Mouse (Mus musculus) forebrain, embryonic 13.5 days (tissue): ENCODE data around the gene Rab34. TPM values are rescaled to one million over a fixed set of nuclear protein-coding genes. Genes with fewer than 3 reads are reported as not detected.

Experiments
- ATAC-seq: fragments of 200-750 bp; cut with Nextera tagmentation; 2 replicates; pipeline ENCODE4 v1.8.0; 2017
- H3K27ac ChIP-seq: fragments of 300-500 bp; sonication (generic); 2 replicates; pipeline ENCODE4 v1.5.1; 2015; ENCODE audit warnings: inconsistent platforms, mild to moderate bottlenecking, moderate library complexity
- H3K27me3 ChIP-seq: fragments of 300-500 bp; sonication (generic); 2 replicates; pipeline ENCODE4 v1.6.1; 2015; ENCODE audit warnings: mild to moderate bottlenecking, inconsistent platforms
- H3K36me3 ChIP-seq: fragments of 300-500 bp; sonication (generic); 2 replicates; pipeline ENCODE4 v1.6.1; 2015; ENCODE audit warnings: mild to moderate bottlenecking, inconsistent platforms; ENCODE audit not compliant: poor library complexity, severe bottlenecking
- H3K4me1 ChIP-seq: fragments of 300-500 bp; sonication (generic); 2 replicates; pipeline ENCODE4 v1.6.1; 2015; ENCODE audit warnings: inconsistent platforms
- H3K4me2 ChIP-seq: fragments of 300-500 bp; sonication (generic); 2 replicates; pipeline ENCODE4 v1.6.1; 2015; ENCODE audit warnings: inconsistent platforms, mild to moderate bottlenecking, moderate library complexity
- H3K4me3 ChIP-seq: fragments of 300-500 bp; sonication (generic); 2 replicates; pipeline ENCODE4 v1.5.1; 2015; ENCODE audit warnings: mild to moderate bottlenecking, inconsistent platforms
- H3K9ac ChIP-seq: fragments of 300-500 bp; sonication (generic); 2 replicates; pipeline ENCODE4 v1.6.1; 2015; ENCODE audit warnings: mild to moderate bottlenecking, inconsistent platforms
- H3K9me3 ChIP-seq: fragments of 300-500 bp; sonication (generic); replicated peaks from 2 replicates; pipeline ENCODE4 v1.6.1; 2016; ENCODE audit warnings: inconsistent platforms
- WGBS: fragments of 180-500 bp; shearing (Covaris S2); methylation state at CpG from one replicate; pipeline ENCODE4 v1.1.7; 2015; 5-methylcytosine and 5-hydroxymethylcytosine counted together
- microRNA-seq: library from miRNA; unstranded; fragments of <30 nt; microRNA quantifications from one replicate; pipeline ENCODE4, GENCODE M21; 2016
- polyA plus RNA-seq: library from polyadenylated mRNA; unstranded; fragments of >200 nt; fragmentation: Nextera tagmentation; extraction: Ambion mirVana; gene quantifications from 2 replicates; pipeline ENCODE4 v1.2.1, GENCODE M21; 2015

Rab34 gene
- polyA plus RNA-seq, 1 experiment from 2014 or later: 42.1 TPM

GRCm38 (mm10) chr11:78211513-78211912, 23.3 kb downstream of the Rab34 start:
- Histone ChIP-seq H3K4me2 (no peak overlapping the region), H3K4me3 (no peak overlapping the region), H3K9ac (no peak overlapping the region), H3K4me1 (no peaks in the 10 kb centered on the region), H3K9me3 (no peaks in the 10 kb centered on the region), H3K27me3 (no peaks in the 10 kb centered on the region), H3K27ac (no peak overlapping the region), H3K36me3 (peaks cover 100% of the 10 kb centered on the region)
- ATAC-seq: no peak
- WGBS: 94% methylated on average over 5 of the region's 5 CpGs

GRCm38 (mm10) chr11:78213086-78213817, 25.0 kb downstream of the Rab34 start:
- Histone ChIP-seq H3K4me2 (no peak overlapping the region), H3K4me3 (no peak overlapping the region), H3K9me3 (no peaks in the 10 kb centered on the region), H3K27ac (no peak overlapping the region), H3K36me3 (peaks cover 99% of the 10 kb centered on the region), H3K27me3 (no peaks in the 10 kb centered on the region), H3K9ac (no peak overlapping the region), H3K4me1 (no peaks in the 10 kb centered on the region)
- ATAC-seq: no peak
- 96% methylated on average over 14 of the region's 14 CpGs for WGBS

GRCm38 (mm10) chr11:78215709-78216317, 27.6 kb downstream of the Rab34 start:
- no peak for ATAC-seq
- H3K27ac ChIP-seq: no peak overlapping the region
- H3K9ac ChIP-seq: no peak overlapping the region
- H3K4me2 ChIP-seq: no peak overlapping the region
- H3K4me3 ChIP-seq: no peak overlapping the region
- no peaks in the 10 kb centered on the region for H3K4me1 ChIP-seq
- no peaks in the 10 kb centered on the region for H3K9me3 ChIP-seq
- H3K27me3 ChIP-seq: no peaks in the 10 kb centered on the region
- 92% methylated on average over 11 of the region's 11 CpGs for WGBS
- peaks cover 98% of the 10 kb centered on the region for H3K36me3 ChIP-seq

DNA sequence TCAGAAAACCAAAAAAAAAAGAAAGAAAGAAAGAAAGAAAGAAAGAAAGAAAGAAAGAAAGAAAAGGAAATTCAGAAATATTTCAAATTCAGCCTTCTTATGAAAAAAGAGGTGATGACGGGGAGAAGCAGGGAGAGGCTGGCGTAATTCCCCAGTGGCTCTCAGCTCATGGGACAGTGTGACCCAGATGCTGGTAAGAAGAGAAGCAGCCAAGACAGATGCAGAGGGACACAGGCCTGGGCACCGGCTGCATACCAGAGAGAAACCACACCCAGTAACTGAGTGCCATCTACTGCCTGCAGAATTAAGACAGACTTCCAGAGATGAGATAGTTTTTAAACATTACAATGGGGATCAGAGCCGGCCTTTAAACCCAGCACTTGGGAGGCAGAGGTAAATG, 35.4 kb downstream of the Rab34 start:
- no peaks in the 10 kb centered on the region for H3K9me3 ChIP-seq
- H3K36me3 ChIP-seq: peaks cover 97% of the 10 kb centered on the region
- ATAC-seq: no peak
- no peak overlapping the region for H3K27ac ChIP-seq
- WGBS: 94% methylated on average over 4 of the region's 4 CpGs
- H3K27me3 ChIP-seq: no peaks in the 10 kb centered on the region
- no peak overlapping the region for H3K9ac ChIP-seq
- no peak overlapping the region for H3K4me3 ChIP-seq
- H3K4me2 ChIP-seq: no peak overlapping the region
- no peaks in the 10 kb centered on the region for H3K4me1 ChIP-seq

DNA sequence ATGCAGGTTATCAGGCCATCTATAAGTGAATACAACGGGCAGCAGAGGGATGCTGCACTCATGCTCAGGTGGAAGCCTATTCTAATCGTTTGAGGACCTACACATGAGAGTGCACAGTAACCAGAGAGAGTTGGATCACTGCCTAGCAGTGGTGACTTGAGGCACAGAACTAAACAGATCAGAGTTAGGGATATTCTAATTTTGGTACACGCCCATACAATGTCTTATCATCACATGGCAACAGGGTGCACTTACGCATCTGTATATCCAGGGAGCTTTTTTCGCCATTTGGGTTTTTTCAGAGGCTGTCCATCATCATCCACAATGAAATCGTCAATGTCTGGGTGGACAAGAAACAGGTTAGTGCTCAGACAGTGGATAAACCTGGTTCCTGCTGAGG, 43.3 kb downstream of the Rab34 start:
- ATAC-seq: no peak
- Histone ChIP-seq H3K4me1 (no peaks in the 10 kb centered on the region), H3K4me2 (no peak overlapping the region), H3K9me3 (no peaks in the 10 kb centered on the region), H3K36me3 (peaks cover 85% of the 10 kb centered on the region), H3K27ac (no peak overlapping the region), H3K9ac (no peak overlapping the region), H3K27me3 (no peaks in the 10 kb centered on the region), H3K4me3 (no peak overlapping the region)
- WGBS: 96% methylated on average over 6 of the region's 6 CpGs

DNA sequence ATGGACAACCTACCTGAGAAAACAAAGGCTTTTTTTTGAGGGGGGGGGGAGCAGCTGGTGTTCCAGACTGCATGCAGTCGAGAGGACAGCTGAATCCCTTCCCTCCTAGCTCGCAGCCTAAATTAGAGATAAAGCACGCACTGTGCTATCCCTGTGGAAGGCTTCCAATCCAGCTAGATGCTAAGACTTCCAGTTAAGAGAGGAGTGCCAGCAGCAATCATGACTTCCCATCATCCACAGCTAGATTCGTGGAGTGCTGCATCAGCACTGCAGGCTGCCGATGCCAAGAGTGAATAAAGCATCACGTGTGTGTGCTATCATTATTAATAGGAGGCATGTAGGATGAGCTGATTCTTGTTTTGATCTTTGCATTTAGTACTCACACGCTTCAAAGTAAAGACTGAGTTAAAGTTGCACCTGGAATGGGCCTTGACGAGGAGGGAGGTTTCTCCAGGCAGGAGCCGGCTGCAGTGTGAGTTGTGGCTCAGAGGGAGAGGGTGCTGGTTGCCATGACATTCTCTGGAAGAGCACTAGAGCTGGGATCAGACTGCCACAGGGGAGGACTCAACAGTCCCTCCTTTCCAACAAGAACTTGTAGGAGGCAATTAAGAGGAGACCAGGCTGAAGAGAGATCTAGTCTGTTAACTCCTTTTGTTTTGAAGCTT, 52.1 kb downstream of the Rab34 start:
- Histone ChIP-seq H3K27me3 (no peaks in the 10 kb centered on the region), H3K4me2 (no peak overlapping the region), H3K9ac (no peak overlapping the region), H3K9me3 (no peaks in the 10 kb centered on the region), H3K4me3 (no peak overlapping the region), H3K36me3 (peaks cover 30% of the 10 kb centered on the region), H3K27ac (no peak overlapping the region), H3K4me1 (peaks cover 22% of the 10 kb centered on the region)
- WGBS: 88% methylated on average over 9 of the region's 9 CpGs
- no peak for ATAC-seq

Small RNA genes within 50 kb of the gene (microRNA-seq; reads per million reads assigned to microRNA genes)
- not detected for gene Mir7653

Other genes with a start within 250 kb of the Rab34 start
- 20.7 and 24.5 TPM in 2 replicates for gene Phf12, start 205.7 kb upstream of the Rab34 start, polyA plus RNA-seq
- 23.4 and 26.6 TPM in 2 replicates for gene Dhrs13, start 156.2 kb upstream of the Rab34 start, polyA plus RNA-seq
- 69.6 and 78.1 TPM in 2 replicates for gene Flot2, start 150.5 kb upstream of the Rab34 start, polyA plus RNA-seq
- gene Eral1, start 108.0 kb upstream of the Rab34 start, polyA plus RNA-seq: 33.0 and 36.6 TPM in 2 replicates
- 22.1 and 23.7 TPM in 2 replicates for gene Fam222b, start 93.8 kb upstream of the Rab34 start, polyA plus RNA-seq
- 114 and 121 TPM in 2 replicates for gene Traf4, start 22.8 kb upstream of the Rab34 start, polyA plus RNA-seq
- gene Nek8, start 11.8 kb upstream of the Rab34 start, polyA plus RNA-seq: 5.4 and 8.7 TPM in 2 replicates
- gene Tlcd1, start 11.7 kb upstream of the Rab34 start, polyA plus RNA-seq: 4.7 and 7.6 TPM in 2 replicates
- gene Rpl23a, start 4.8 kb upstream of the Rab34 start, polyA plus RNA-seq: 970 and 1,119 TPM in 2 replicates
- 1.3 and 1.6 TPM in 2 replicates for gene Proca1, start 5.0 kb downstream of the Rab34 start, polyA plus RNA-seq
- gene Sdf2, start 57.3 kb downstream of the Rab34 start, polyA plus RNA-seq: 62.7 and 64.1 TPM in 2 replicates
- gene Supt6, start 57.6 kb downstream of the Rab34 start, polyA plus RNA-seq: 24.9 and 29.4 TPM in 2 replicates
- 61.8 and 73.0 TPM in 2 replicates for gene 2610507B11Rik, start 73.3 kb downstream of the Rab34 start, polyA plus RNA-seq
- gene BC030499, start 102.4 kb downstream of the Rab34 start, polyA plus RNA-seq: 0.18 and 0.35 TPM in 2 replicates
- 41.8 and 46.4 TPM in 2 replicates for gene Spag5, start 113.1 kb downstream of the Rab34 start, polyA plus RNA-seq
- gene Aldoc, start 134.5 kb downstream of the Rab34 start, polyA plus RNA-seq: 135 and 142 TPM in 2 replicates
- gene Pigs, start 140.0 kb downstream of the Rab34 start, polyA plus RNA-seq: 55.0 and 62.0 TPM in 2 replicates
- gene Unc119, start 155.1 kb downstream of the Rab34 start, polyA plus RNA-seq: 68.7 and 70.2 TPM in 2 replicates
- not detected in 2 replicates for gene Foxn1, start 198.1 kb downstream of the Rab34 start, polyA plus RNA-seq
- not detected in 2 replicates for gene Slc13a2, start 233.8 kb downstream of the Rab34 start, polyA plus RNA-seq